Comparison of ENCODE assay signal across 17 mouse cellular contexts in the genomic region with DNA sequence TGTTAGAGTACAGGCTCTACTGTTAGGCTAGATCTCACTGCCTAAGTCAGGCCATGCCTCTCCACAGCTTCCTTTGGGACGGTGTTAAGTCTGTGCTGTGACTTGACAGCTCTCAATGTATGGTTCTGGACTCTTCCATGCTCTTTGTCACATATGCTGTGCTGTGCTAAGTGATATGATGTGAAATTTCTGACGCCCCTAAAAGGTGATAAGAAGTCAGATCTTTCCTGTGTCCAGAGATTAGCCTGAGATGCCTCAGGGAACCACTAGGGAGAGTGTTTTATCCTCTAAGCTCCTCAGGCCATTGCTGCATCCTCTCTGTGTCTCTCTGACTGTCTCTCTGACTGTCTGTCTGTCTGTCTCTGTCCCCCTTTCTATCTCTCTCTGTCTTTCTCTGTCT.
"Had no signal": no experiment of that assay in that cellular context is flagged by ENCODE, and none has a peak within 500 bp of the region (broad histone marks: within the 10 kb centered on the region; RNA-seq: fewer than 3 reads in every experiment).

No protein-coding gene starts in this region.

- DNase-seq: kidney, postnatal 10 days; kidney, postnatal 4 days; lung, postnatal 14 days; right cerebral cortex, postnatal 4 days; spleen, adult 18-20 months; thymus, adult 18-20 months; thymus, postnatal 14 days had no signal

- H3K4me2 ChIP-seq: limb, embryonic 12.5 days; lung, embryonic 15.5 days; midbrain, embryonic 13.5 days; neural tube, embryonic 12.5 days had no signal

- ATAC-seq: inflammation-experienced regulatory T-cells, adult 6 months; intestine, postnatal 0 days; midbrain, embryonic 13.5 days had no signal

- H3K27me3 ChIP-seq: limb, embryonic 12.5 days; lung, embryonic 15.5 days; midbrain, embryonic 13.5 days; neural tube, embryonic 12.5 days had no signal

- H3K27ac ChIP-seq: layer of hippocampus, adult 2 months; limb, embryonic 12.5 days; lung, embryonic 15.5 days; macrophage; midbrain, embryonic 13.5 days; neural tube, embryonic 12.5 days had no signal

- H3K9me3 ChIP-seq: limb, embryonic 12.5 days; lung, embryonic 15.5 days; midbrain, embryonic 13.5 days; neural tube, embryonic 12.5 days had no signal

- H3K9ac ChIP-seq: limb, embryonic 12.5 days; lung, embryonic 15.5 days; midbrain, embryonic 13.5 days; neural tube, embryonic 12.5 days had no signal

- H3K4me3 ChIP-seq: layer of hippocampus, adult 2 months; limb, embryonic 12.5 days; lung, embryonic 15.5 days; megakaryocyte, embryonic 14.5 days; midbrain, embryonic 13.5 days; myocyte; neural tube, embryonic 12.5 days had no signal

- H3K4me1 ChIP-seq: limb, embryonic 12.5 days; lung, embryonic 15.5 days; megakaryocyte, embryonic 14.5 days; midbrain, embryonic 13.5 days; neural tube, embryonic 12.5 days had no signal

- H3K36me3 ChIP-seq: limb, embryonic 12.5 days; lung, embryonic 15.5 days; midbrain, embryonic 13.5 days; neural tube, embryonic 12.5 days had no signal
